Mouse (Mus musculus): ENCODE data around the gene Ccdc32. TPM values are rescaled to one million over a fixed set of nuclear protein-coding genes. Genes with fewer than 3 reads are reported as not detected.

The Ccdc32 gene
- total and polyA plus RNA-seq, 3 experiments = 3.3 to 21.5 (median 13.1) TPM

Other genes with a start within 250 kb of the Ccdc32 start
- 10 to 100 TPM; 27.0 to 38.5 TPM for gene Disp2, start 249.7 kb downstream of the Ccdc32 start, total RNA-seq (2021)
- 25.9 and 27.7 TPM in 2 replicates for gene Disp2, start 249.7 kb downstream of the Ccdc32 start, polyA plus RNA-seq (2012; rRNA removed)
- gene Knstrn, start 215.4 kb downstream of the Ccdc32 start, total RNA-seq (2021) = 1 to 10 TPM; 1.8 to 2.1 TPM
- 0.26 and 0.65 TPM in 2 replicates for gene Knstrn, start 215.4 kb downstream of the Ccdc32 start, polyA plus RNA-seq (2012; rRNA removed)
- gene Ivd, start 167.4 kb downstream of the Ccdc32 start, total RNA-seq (2021) = 100 to 1,000 TPM; 245 to 355 TPM
- 205 and 242 TPM in 2 replicates for gene Ivd, start 167.4 kb downstream of the Ccdc32 start, polyA plus RNA-seq (2012; rRNA removed)
- 10 to 100 TPM; 36.5 to 46.0 TPM for gene Bahd1, start 129.0 kb downstream of the Ccdc32 start, total RNA-seq (2021)
- 59.5 and 60.3 TPM in 2 replicates for gene Bahd1, start 129.0 kb downstream of the Ccdc32 start, polyA plus RNA-seq (2012; rRNA removed)
- 10 to 100 TPM in 1 of 2 experiments, 1 to 10 TPM in 1; 7.8 to 15.7 TPM for gene Chst14, start 102.9 kb downstream of the Ccdc32 start, total RNA-seq (2021)
- 21.6 and 22.0 TPM in 2 replicates for gene Chst14, start 102.9 kb downstream of the Ccdc32 start, polyA plus RNA-seq (2012; rRNA removed)
- 1 to 10 TPM; 4.1 to 5.5 TPM for gene Rpusd2, start 5.4 kb upstream of the Ccdc32 start, total RNA-seq (2021)
- gene Rpusd2, start 5.4 kb upstream of the Ccdc32 start, polyA plus RNA-seq (2012; rRNA removed) = 3.2 and 3.5 TPM in 2 replicates
- gene Knl1, start 17.7 kb upstream of the Ccdc32 start, total RNA-seq (2021) = 1 to 10 TPM in 1 of 2 experiments, under 1 TPM in 1; 0.59 to 1.4 TPM
- 0.06 and 0.08 TPM in 2 replicates for gene Knl1, start 17.7 kb upstream of the Ccdc32 start, polyA plus RNA-seq (2012; rRNA removed)
- 1 to 10 TPM in 1 of 2 experiments, under 1 TPM in 1; 0.76 to 1.3 TPM for gene Rad51, start 83.4 kb upstream of the Ccdc32 start, total RNA-seq (2021)
- gene Rad51, start 83.4 kb upstream of the Ccdc32 start, polyA plus RNA-seq (2012; rRNA removed) = 0.46 and 0.79 TPM in 2 replicates
- gene Rmdn3, start 127.6 kb upstream of the Ccdc32 start, total RNA-seq (2021) = 10 to 100 TPM; 59.2 to 72.7 TPM
- gene Rmdn3, start 127.6 kb upstream of the Ccdc32 start, polyA plus RNA-seq (2012; rRNA removed) = 26.6 and 28.5 TPM in 2 replicates
- 10 to 100 TPM; 20.2 to 22.5 TPM for gene Gchfr, start 138.4 kb upstream of the Ccdc32 start, total RNA-seq (2021)
- 34.4 and 38.1 TPM in 2 replicates for gene Gchfr, start 138.4 kb upstream of the Ccdc32 start, polyA plus RNA-seq (2012; rRNA removed)
- under 1 TPM; 0.09 to 0.28 TPM for gene Gm14137, start 145.1 kb upstream of the Ccdc32 start, total RNA-seq (2021)
- 0.04 and 0.17 TPM in 2 replicates for gene Gm14137, start 145.1 kb upstream of the Ccdc32 start, polyA plus RNA-seq (2012; rRNA removed)
- 10 to 100 TPM; 29.5 to 36.1 TPM for gene Zfyve19, start 179.2 kb upstream of the Ccdc32 start, total RNA-seq (2021)
- gene Zfyve19, start 179.2 kb upstream of the Ccdc32 start, polyA plus RNA-seq (2012; rRNA removed) = 30.4 and 33.4 TPM in 2 replicates
- 10 to 100 TPM; 12.3 to 21.0 TPM for gene Dnajc17, start 179.4 kb upstream of the Ccdc32 start, total RNA-seq (2021)
- gene Dnajc17, start 179.4 kb upstream of the Ccdc32 start, polyA plus RNA-seq (2012; rRNA removed) = 3.6 and 3.7 TPM in 2 replicates
- not detected for gene Ppp1r14d, start 200.5 kb upstream of the Ccdc32 start, total RNA-seq (2021)
- not detected in 2 replicates for gene Ppp1r14d, start 200.5 kb upstream of the Ccdc32 start, polyA plus RNA-seq (2012; rRNA removed)
- 1 to 10 TPM; 1.8 to 3.4 TPM for gene Spint1, start 208.0 kb upstream of the Ccdc32 start, total RNA-seq (2021)
- gene Spint1, start 208.0 kb upstream of the Ccdc32 start, polyA plus RNA-seq (2012; rRNA removed) = 1.9 and 2.9 TPM in 2 replicates
- gene Rhov, start 241.9 kb upstream of the Ccdc32 start, total RNA-seq (2021) = 1 to 10 TPM in 1 of 2 experiments, under 1 TPM in 1; 0.23 to 2.2 TPM
- gene Rhov, start 241.9 kb upstream of the Ccdc32 start, polyA plus RNA-seq (2012; rRNA removed) = 0.34 and 0.91 TPM in 2 replicates

Measured in adrenal gland, adult 2 months (tissue).